Mouse (Mus musculus): ENCODE results near the gene Cmah. TPM values are rescaled to one million over a fixed set of nuclear protein-coding genes. Genes with fewer than 3 reads are reported as not detected.
A peak's percentile ranks its signal among the peaks of the same experiment; 100 is the strongest.

Cmah gene
- 0.17 and 0.54 TPM in 2 replicates for polyA plus RNA-seq (2016; fragmentation: Nextera tagmentation; extraction: Ambion mirVana)

DNA sequence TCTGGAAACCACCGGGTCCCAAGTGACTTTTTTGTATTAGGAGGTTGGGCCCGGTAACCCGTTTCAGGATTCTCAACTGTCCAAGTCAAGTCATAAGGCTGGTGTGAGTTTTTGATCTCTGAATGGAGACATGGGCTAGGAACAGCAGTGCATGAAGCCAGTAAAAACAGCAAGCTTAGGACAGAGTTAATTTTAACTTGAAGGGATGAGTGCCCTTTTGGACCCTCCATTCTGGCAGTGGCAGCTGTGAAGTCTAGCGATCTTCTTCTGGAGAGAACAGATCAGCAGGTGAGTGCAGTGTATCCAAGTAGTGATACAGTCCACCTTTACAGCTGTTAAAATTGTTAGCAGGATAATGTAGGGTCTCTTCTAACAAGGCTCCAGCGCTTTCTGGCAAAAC is at the start of gene Cmah:
TSS of gene Cmah (plus strand) at position 204 of the 400 bp plus-strand sequence.
- DNase-seq (ENCODE audit: low spot score) = no peak

GRCm38 (mm10) chr13:24279407-24279761 is 47.8 kb upstream of the Cmah start:
- Histone ChIP-seq H3K9me3 (no peaks in the 10 kb centered on the region), H3K4me1 (replicated peaks) (peaks cover 21% of the 10 kb centered on the region), H3K27me3 (ENCODE audit: insufficient read depth, poor library complexity, severe bottlenecking) (peaks cover 17% of the 10 kb centered on the region), H3K36me3 (no peaks in the 10 kb centered on the region), H3K4me3 (peak overlapping the region; percentile 79; the same call in 1 of the 2 replicates), H3K27ac (no peak overlapping the region)
- 55% methylated on average over 11 of the region's 11 CpGs for WGBS
- no peak for DNase-seq (ENCODE audit: low spot score)

More for the DNA sequence above, at the start of gene Cmah:
- H3K4me3 ChIP-seq = no peak within 1 kb of the TSS
- WGBS = 83% methylated on average over 5 of the region's 5 CpGs
- H3K27me3 ChIP-seq (ENCODE audit: insufficient read depth, poor library complexity, severe bottlenecking) = no peaks in the 10 kb centered on the region
- no peak within 1 kb of the TSS for H3K27ac ChIP-seq
- no peaks in the 10 kb centered on the region for H3K36me3 ChIP-seq
- H3K4me1 ChIP-seq (replicated peaks) = no peaks in the 10 kb centered on the region
- H3K9me3 ChIP-seq = no peaks in the 10 kb centered on the region

- peak; percentile 24 for DNase-seq (ENCODE audit: low spot score)
- Histone ChIP-seq H3K9me3 (no peaks in the 10 kb centered on the region), H3K27ac (peak overlapping the region; percentile 91), H3K4me1 (replicated peaks) (peaks cover 21% of the 10 kb centered on the region), H3K27me3 (ENCODE audit: insufficient read depth, poor library complexity, severe bottlenecking) (peaks cover 17% of the 10 kb centered on the region), H3K4me3 (peak overlapping the region; percentile 79), H3K36me3 (no peaks in the 10 kb centered on the region)
- under 1% methylated on average over 21 of the region's 21 CpGs for WGBS
Observed at GRCm38 (mm10) chr13:24279762-24280438, 47.3 kb upstream of the Cmah start.

- peaks cover 21% of the 10 kb centered on the region for H3K4me1 ChIP-seq (replicated peaks)
- H3K9me3 ChIP-seq = no peaks in the 10 kb centered on the region
- peak within 1 kb of the TSS; percentile 91 for H3K27ac ChIP-seq
- H3K4me3 ChIP-seq = peak within 1 kb of the TSS; percentile 79
- peaks cover 17% of the 10 kb centered on the region for H3K27me3 ChIP-seq (ENCODE audit: insufficient read depth, poor library complexity, severe bottlenecking)
- peak; percentile 90 for DNase-seq (ENCODE audit: low spot score)
- WGBS = under 1% methylated on average over 96 of the region's 96 CpGs
- no peaks in the 10 kb centered on the region for H3K36me3 ChIP-seq
Observed at GRCm38 (mm10) chr13:24280439-24281431, 46.5 kb upstream of the Cmah start, which contains the start of gene Carmil1. TSS of gene Carmil1 (minus strand) at chr13:24280795.

GRCm38 (mm10) chr13:24287381-24287780 is 39.8 kb upstream of the Cmah start:
- Histone ChIP-seq H3K9me3 (no peaks in the 10 kb centered on the region), H3K4me1 (replicated peaks) (no peaks in the 10 kb centered on the region), H3K27me3 (ENCODE audit: insufficient read depth, poor library complexity, severe bottlenecking) (no peaks in the 10 kb centered on the region), H3K36me3 (no peaks in the 10 kb centered on the region), H3K27ac (no peak overlapping the region), H3K4me3 (no peak overlapping the region)
- 96% methylated on average over 2 of the region's 2 CpGs for WGBS
- no peak for DNase-seq (ENCODE audit: low spot score)

DNA sequence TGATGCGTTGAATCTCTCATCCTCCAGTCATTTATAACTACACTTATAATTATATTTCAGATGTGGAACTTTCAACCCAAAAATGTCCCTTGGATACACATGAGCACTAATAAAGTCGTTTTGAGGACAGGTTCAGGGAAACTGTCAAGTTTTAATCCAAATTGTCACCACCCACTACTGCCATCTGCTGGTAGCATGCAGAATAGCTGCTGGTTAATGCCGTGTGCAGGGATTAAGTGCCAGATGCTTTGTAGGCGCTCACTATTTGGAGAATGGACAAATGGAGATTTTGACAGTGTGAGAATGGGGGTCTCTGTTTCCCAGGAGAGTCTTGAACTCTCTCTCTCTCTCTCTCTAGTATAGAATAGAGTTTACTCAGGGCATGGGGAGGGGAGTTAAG is 30.0 kb upstream of the Cmah start:
- Histone ChIP-seq H3K27ac (no peak overlapping the region), H3K9me3 (no peaks in the 10 kb centered on the region), H3K36me3 (no peaks in the 10 kb centered on the region)

DNA sequence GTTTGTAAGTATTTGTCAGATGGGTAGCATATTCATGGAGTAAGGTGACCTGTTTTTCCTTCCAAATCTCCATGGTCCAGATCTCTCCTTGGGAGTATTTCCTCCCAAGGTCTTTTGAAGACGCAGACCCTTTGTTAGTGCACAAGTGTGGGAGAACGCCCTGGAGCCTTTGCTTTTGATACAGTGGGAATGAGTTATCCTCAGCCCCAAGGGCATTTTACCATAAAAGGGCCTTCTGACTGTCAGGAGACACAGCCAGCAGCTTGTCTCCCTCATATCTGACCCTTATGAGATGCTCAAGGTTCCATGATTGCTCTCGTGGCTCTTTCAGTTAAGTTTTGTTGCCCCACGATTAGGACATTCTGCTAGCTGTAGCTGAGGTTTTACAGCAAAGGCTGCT is 21.7 kb upstream of the Cmah start:
- no peaks in the 10 kb centered on the region for H3K9me3 ChIP-seq
- 79% methylated on average over 4 of the region's 4 CpGs for WGBS
- no peaks in the 10 kb centered on the region for H3K27me3 ChIP-seq (ENCODE audit: insufficient read depth, poor library complexity, severe bottlenecking)

More for the DNA sequence above, 30.0 kb upstream of the Cmah start:
- 19% methylated on average over 4 of the region's 4 CpGs for whole genome bisulfite sequencing
- Histone ChIP-seq H3K4me1 (replicated peaks) (peaks cover 3% of the 10 kb centered on the region; the same call in 1 of the 2 replicates), H3K27me3 (ENCODE audit: insufficient read depth, poor library complexity, severe bottlenecking) (no peaks in the 10 kb centered on the region), H3K4me3 (no peak overlapping the region)
- peak; percentile 51 for DNase-seq (ENCODE audit: low spot score)

GRCm38 (mm10) chr13:24306248-24306647 is 21.0 kb upstream of the Cmah start:
- H3K4me1 ChIP-seq (replicated peaks) = no peaks in the 10 kb centered on the region
- H3K36me3 ChIP-seq = no peaks in the 10 kb centered on the region
- 54% methylated on average over 4 of the region's 4 CpGs for WGBS
- no peak overlapping the region for H3K27ac ChIP-seq
- no peak for DNase-seq (ENCODE audit: low spot score)
- H3K9me3 ChIP-seq = no peaks in the 10 kb centered on the region
- H3K27me3 ChIP-seq (ENCODE audit: insufficient read depth, poor library complexity, severe bottlenecking) = no peaks in the 10 kb centered on the region
- H3K4me3 ChIP-seq = no peak overlapping the region

More for the DNA sequence above, 21.7 kb upstream of the Cmah start:
- DNase-seq (ENCODE audit: low spot score) = no peak
- Histone ChIP-seq H3K4me1 (replicated peaks) (no peaks in the 10 kb centered on the region), H3K4me3 (no peak overlapping the region), H3K27ac (no peak overlapping the region), H3K36me3 (no peaks in the 10 kb centered on the region)

DNA sequence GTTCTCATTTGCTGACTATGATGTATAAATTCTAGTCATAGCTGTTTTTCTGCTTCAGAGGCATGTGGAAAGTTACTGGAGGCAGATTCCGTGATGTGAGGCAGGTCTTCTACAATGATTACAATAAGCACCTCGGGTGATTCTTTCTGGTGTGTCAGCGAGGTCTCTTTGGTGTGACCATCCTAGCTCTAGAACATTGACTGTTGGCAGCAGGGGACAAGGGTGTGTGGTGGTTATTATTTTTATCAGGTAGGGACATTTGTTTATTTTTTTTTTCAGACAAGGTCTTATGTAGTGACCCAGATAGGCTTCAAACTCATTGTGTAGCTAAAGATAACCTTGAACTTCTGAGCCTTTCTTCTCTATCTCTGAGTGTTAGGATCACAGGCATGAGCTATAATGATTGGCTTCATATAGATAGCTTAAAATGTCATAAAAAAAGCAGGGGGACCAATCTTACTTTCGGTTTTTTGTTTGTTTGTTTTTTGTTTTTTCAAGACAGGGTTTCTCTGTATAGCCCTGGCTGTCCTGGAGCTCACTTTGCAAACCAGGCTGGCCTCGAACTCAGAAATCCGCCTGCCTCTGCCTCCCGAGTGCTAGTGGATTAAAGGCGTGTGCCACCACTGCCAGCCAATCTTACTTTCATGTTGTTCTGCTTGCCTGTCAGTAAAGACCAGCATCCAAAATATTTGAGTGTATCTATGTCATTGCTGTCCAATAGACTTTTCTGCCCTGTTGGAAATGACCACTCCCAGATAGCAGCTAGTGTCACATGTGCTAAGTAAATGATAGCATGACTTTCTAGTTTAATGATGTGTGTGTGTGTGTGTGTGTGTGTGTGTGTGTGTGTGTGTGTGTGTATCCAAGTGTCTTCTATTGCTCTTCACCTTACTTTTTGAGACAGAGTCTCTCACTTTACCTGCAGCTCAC is 15.9 kb upstream of the Cmah start:
- no peak for DNase-seq (ENCODE audit: low spot score)
- no peaks in the 10 kb centered on the region for H3K36me3 ChIP-seq
- H3K4me1 ChIP-seq (replicated peaks) = no peaks in the 10 kb centered on the region
- no peak overlapping the region for H3K27ac ChIP-seq
- no peaks in the 10 kb centered on the region for H3K27me3 ChIP-seq (ENCODE audit: insufficient read depth, poor library complexity, severe bottlenecking)
- 88% methylated on average over 8 of the region's 8 CpGs for WGBS
- H3K4me3 ChIP-seq = no peak overlapping the region
- no peaks in the 10 kb centered on the region for H3K9me3 ChIP-seq

DNA sequence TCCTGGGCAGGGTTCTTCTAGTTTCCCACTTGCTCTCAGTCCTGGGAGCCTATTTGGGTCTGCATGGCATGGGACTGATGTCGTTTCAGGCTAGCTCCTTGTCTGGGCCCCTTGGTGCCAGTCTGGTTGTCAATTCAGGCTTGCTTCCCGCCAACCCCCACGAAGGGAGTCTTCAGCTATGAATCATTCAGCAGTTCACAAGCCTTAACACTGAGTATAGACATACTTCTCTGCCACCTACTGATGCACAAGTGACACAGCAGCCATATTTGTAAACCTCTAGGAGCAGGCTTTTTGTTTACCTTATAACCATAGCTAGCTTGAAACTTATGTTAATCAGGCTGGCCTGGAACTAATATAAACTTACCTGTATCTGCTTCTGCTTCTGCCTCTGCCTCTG is 10.6 kb upstream of the Cmah start:
- H3K27me3 ChIP-seq (ENCODE audit: insufficient read depth, poor library complexity, severe bottlenecking) = no peaks in the 10 kb centered on the region
- DNase-seq (ENCODE audit: low spot score) = no peak
- no peak overlapping the region for H3K4me3 ChIP-seq
- no peak overlapping the region for H3K27ac ChIP-seq
- H3K9me3 ChIP-seq = no peaks in the 10 kb centered on the region
- WGBS = 85% methylated on average over 3 of the region's 3 CpGs
- no peaks in the 10 kb centered on the region for H3K36me3 ChIP-seq
- no peaks in the 10 kb centered on the region for H3K4me1 ChIP-seq (replicated peaks)

- H3K36me3 ChIP-seq = no peaks in the 10 kb centered on the region
- H3K4me3 ChIP-seq = no peak overlapping the region
- no peaks in the 10 kb centered on the region for H3K9me3 ChIP-seq
- DNase-seq (ENCODE audit: low spot score) = no peak
- no peaks in the 10 kb centered on the region for H3K27me3 ChIP-seq (ENCODE audit: insufficient read depth, poor library complexity, severe bottlenecking)
- 31% methylated on average over 4 of the region's 4 CpGs for WGBS
- no peaks in the 10 kb centered on the region for H3K4me1 ChIP-seq (replicated peaks)
- no peak overlapping the region for H3K27ac ChIP-seq
Observed at GRCm38 (mm10) chr13:24318618-24319017, 8.6 kb upstream of the Cmah start.

DNA sequence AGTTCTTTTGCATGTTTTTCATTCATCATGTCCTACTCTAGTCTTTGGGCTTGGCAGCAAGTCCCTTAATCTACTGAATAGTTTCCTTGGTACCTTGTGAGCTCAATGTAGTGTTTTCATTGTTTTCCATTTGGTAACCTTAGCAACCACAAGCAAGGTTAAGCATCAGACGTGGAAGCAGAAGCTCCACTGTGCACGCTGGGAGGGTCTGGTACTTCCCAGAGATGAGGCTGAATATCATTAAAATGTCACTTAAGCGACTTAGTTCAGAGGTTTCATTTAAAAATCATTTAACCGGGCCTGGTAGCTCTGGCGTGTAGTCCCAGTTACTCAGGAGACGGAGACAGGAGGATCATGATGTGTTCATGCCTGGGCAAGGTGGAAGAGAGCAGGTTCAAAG is 5.9 kb upstream of the Cmah start:
- Histone ChIP-seq H3K9me3 (no peaks in the 10 kb centered on the region), H3K27ac (no peak overlapping the region), H3K4me3 (no peak overlapping the region), H3K36me3 (no peaks in the 10 kb centered on the region), H3K27me3 (ENCODE audit: insufficient read depth, poor library complexity, severe bottlenecking) (no peaks in the 10 kb centered on the region), H3K4me1 (replicated peaks) (no peaks in the 10 kb centered on the region)
- DNase-seq (ENCODE audit: low spot score) = no peak
- WGBS = 71% methylated on average over 6 of the region's 6 CpGs
